Mouse (Mus musculus) right cerebral cortex, postnatal 25 days (tissue): ENCODE measurements around the gene Scfd2.

ENCODE experiments used
- DNase-seq: peaks from one replicate; pipeline ENCODE4 v3.0.0; 2022

The Scfd2 gene

GRCm38 (mm10) chr5:74267196-74267595 is 264.4 kb downstream of the Scfd2 start:
- no peak for DNase-seq

- no peak for DNase-seq
These were observed 265.1 kb downstream of the Scfd2 start for GRCm38 (mm10) chr5:74266476-74266819.

- no peak for DNase-seq
These were observed 265.7 kb downstream of the Scfd2 start for GRCm38 (mm10) chr5:74265601-74266475.

- no peak for DNase-seq
These were observed 266.4 kb downstream of the Scfd2 start for GRCm38 (mm10) chr5:74265151-74265550.

- no peak for DNase-seq
These were observed 267.0 kb downstream of the Scfd2 start for GRCm38 (mm10) chr5:74264541-74264940.

- DNase-seq = no peak
These were observed 270.5 kb downstream of the Scfd2 start for GRCm38 (mm10) chr5:74261016-74261415.

- DNase-seq = peak; percentile 57
These were observed 271.2 kb downstream of the Scfd2 start for GRCm38 (mm10) chr5:74260378-74260809.

GRCm38 (mm10) chr5:74256705-74257104 is 274.9 kb downstream of the Scfd2 start:
- no peak for DNase-seq

- DNase-seq = peak; percentile 41
These were observed 276.6 kb downstream of the Scfd2 start for GRCm38 (mm10) chr5:74254996-74255395.

- no peak for DNase-seq
These were observed 277.7 kb downstream of the Scfd2 start for GRCm38 (mm10) chr5:74253724-74254328.

- peak; percentile 72 for DNase-seq
These were observed 278.8 kb downstream of the Scfd2 start for GRCm38 (mm10) chr5:74252672-74253286.

- DNase-seq = no peak
These were observed 280.6 kb downstream of the Scfd2 start for GRCm38 (mm10) chr5:74250947-74251346.

GRCm38 (mm10) chr5:74250308-74250707 is 281.3 kb downstream of the Scfd2 start:
- no peak for DNase-seq

- DNase-seq = no peak
These were observed 281.8 kb downstream of the Scfd2 start for GRCm38 (mm10) chr5:74249794-74250193.

GRCm38 (mm10) chr5:74246971-74247370 is 284.6 kb downstream of the Scfd2 start:
- DNase-seq = no peak

- DNase-seq = no peak
These were observed 285.1 kb downstream of the Scfd2 start for GRCm38 (mm10) chr5:74246453-74246852.

GRCm38 (mm10) chr5:74245641-74246145 is 285.9 kb downstream of the Scfd2 start:
- no peak for DNase-seq

- DNase-seq = no peak
These were observed 287.0 kb downstream of the Scfd2 start for GRCm38 (mm10) chr5:74244406-74245019.

GRCm38 (mm10) chr5:74242654-74243053 is 288.9 kb downstream of the Scfd2 start:
- DNase-seq = no peak

- no peak for DNase-seq
These were observed 290.5 kb downstream of the Scfd2 start for GRCm38 (mm10) chr5:74240926-74241680.

- no peak for DNase-seq
These were observed 291.3 kb downstream of the Scfd2 start for GRCm38 (mm10) chr5:74240298-74240697.

GRCm38 (mm10) chr5:74239369-74239768 is 292.2 kb downstream of the Scfd2 start:
- no peak for DNase-seq
